Comparison of ENCODE assay signal across 9 mouse cellular contexts in genomic region chr9:104361951-104362350, GRCm38 (mm10). TPM values are rescaled to one million over a fixed set of nuclear protein-coding genes. Genes with fewer than 3 reads are reported as not detected.
A peak's percentile ranks its signal among the peaks of the same experiment; 100 is the strongest.
DNase-seq lines count a peak whose midpoint lies in the region; ATAC-seq and TF ChIP-seq lines count a peak whose summit lies in the region.
"Not testable (repeated sequence)": the region's sequence is repeated elsewhere in the genome, so short reads cannot be mapped to it uniquely, and the experiment has no call there.
"Had no signal": no experiment of that assay in that cellular context is flagged by ENCODE, and none has a peak within 500 bp of the region (broad histone marks: within the 10 kb centered on the region; RNA-seq: fewer than 3 reads in every experiment).

No protein-coding gene starts in this region.

- H3K9me3 ChIP-seq in embryonic facial prominence, embryonic 15.5 days (replicated peaks); intestine, embryonic 15.5 days; intestine, postnatal 0 days (ENCODE audit: control insufficient read depth); kidney, embryonic 16.5 days (ENCODE audit: low read length); stomach, embryonic 16.5 days (replicated peaks; ENCODE audit: control insufficient read depth, low read length): not testable (repeated sequence)

- not testable (repeated sequence) for H3K4me1 ChIP-seq in embryonic facial prominence, embryonic 15.5 days; intestine, embryonic 15.5 days (replicated peaks); intestine, postnatal 0 days (replicated peaks; ENCODE audit: control insufficient read depth, insufficient read depth, low read length); kidney, embryonic 16.5 days (ENCODE audit: insufficient read depth, low read length); stomach, embryonic 16.5 days (ENCODE audit: control insufficient read depth, insufficient read depth, low read length)

- not testable (repeated sequence) for H3K36me3 ChIP-seq in embryonic facial prominence, embryonic 15.5 days; intestine, embryonic 15.5 days; intestine, postnatal 0 days (ENCODE audit: control insufficient read depth, insufficient read depth); kidney, embryonic 16.5 days (ENCODE audit: insufficient read depth, low read length); stomach, embryonic 16.5 days (ENCODE audit: control insufficient read depth, insufficient read depth, low read length)

- H3K9ac ChIP-seq in embryonic facial prominence, embryonic 15.5 days; intestine, embryonic 15.5 days; intestine, postnatal 0 days (ENCODE audit: low read depth, low read length); kidney, embryonic 16.5 days (replicated peaks; ENCODE audit: low read length); stomach, embryonic 16.5 days (ENCODE audit: low read length): not testable (repeated sequence)

- not testable (repeated sequence) for TF ChIP-seq CTCF in intestine, postnatal 0 days (IDR thresholded peaks at IDR 0.05; ENCODE audit: low read depth)

- not testable (repeated sequence) for H3K27me3 ChIP-seq in embryonic facial prominence, embryonic 15.5 days; intestine, embryonic 15.5 days (replicated peaks); intestine, postnatal 0 days (replicated peaks; ENCODE audit: control insufficient read depth, insufficient read depth, low read length); kidney, embryonic 16.5 days (ENCODE audit: insufficient read depth, low read length); stomach, embryonic 16.5 days (ENCODE audit: control insufficient read depth, insufficient read depth, low read length)

- DNase-seq in cerebellum, postnatal 25 days, result peak; percentile 7 to 10
- DNase-seq in gastrocnemius, postnatal 25 days, result peak; percentile 41

- H3K4me3 ChIP-seq in embryonic facial prominence, embryonic 15.5 days (replicated peaks); intestine, embryonic 15.5 days (replicated peaks); kidney, embryonic 16.5 days (ENCODE audit: low read length); stomach, embryonic 16.5 days (replicated peaks; ENCODE audit: low read length): not testable (repeated sequence)
- H3K4me3 ChIP-seq in intestine, postnatal 0 days (ENCODE audit: low read depth, low read length), result peak overlapping the region; percentile 12; the same call in 1 of the 2 replicates

- peak overlapping the region; percentile 28; the same call in 1 of the 2 replicates for H3K27ac ChIP-seq in embryonic facial prominence, embryonic 15.5 days (replicated peaks)
- peak overlapping the region; percentile 54; the same call in 1 of the 2 replicates for H3K27ac ChIP-seq in intestine, embryonic 15.5 days
- peak overlapping the region; percentile 60; the same call in 1 of the 2 replicates for H3K27ac ChIP-seq in intestine, postnatal 0 days (ENCODE audit: low read depth, low read length)
- H3K27ac ChIP-seq in kidney, embryonic 16.5 days (ENCODE audit: low read length), result peak overlapping the region; percentile 65; the same call in 1 of the 2 replicates
- H3K27ac ChIP-seq in stomach, embryonic 16.5 days (ENCODE audit: low read length), result not testable (repeated sequence)

- not testable (repeated sequence) for ATAC-seq in embryonic facial prominence, embryonic 15.5 days (ENCODE audit: insufficient number of reproducible peaks, low FRiP score, low TSS enrichment, low read depth); intestine, embryonic 15.5 days; intestine, postnatal 0 days; kidney, embryonic 16.5 days (ENCODE audit: low FRiP score, low TSS enrichment); stomach, embryonic 16.5 days (ENCODE audit: insufficient read depth, low FRiP score)

- not testable (repeated sequence) for H3K4me2 ChIP-seq in embryonic facial prominence, embryonic 15.5 days (replicated peaks); kidney, embryonic 16.5 days (replicated peaks; ENCODE audit: low read depth, low read length)
- H3K4me2 ChIP-seq in intestine, embryonic 15.5 days (replicated peaks), result peak overlapping the region; percentile 35; the same call in 1 of the 2 replicates
- H3K4me2 ChIP-seq in intestine, postnatal 0 days (replicated peaks; ENCODE audit: low read depth), result peak overlapping the region; percentile 57
- H3K4me2 ChIP-seq in stomach, embryonic 16.5 days (ENCODE audit: low read depth, low read length), result 0 out of 2 replicates have a peak overlapping the region, but pooled peaks have one; percentile 24

- WGBS in embryonic facial prominence, embryonic 15.5 days, result 71% methylated on average over 1 of the region's 1 CpGs
- WGBS in intestine, embryonic 15.5 days, result 71% methylated on average over 1 of the region's 1 CpGs
- WGBS in intestine, postnatal 0 days, result 82% methylated on average over 1 of the region's 1 CpGs
- 86% methylated on average over 1 of the region's 1 CpGs for WGBS in kidney, embryonic 16.5 days
- WGBS in stomach, embryonic 16.5 days, result 53% methylated on average over 1 of the region's 1 CpGs

RNA-seq across cellular contexts. Expression of gene Acpp, which starts 24.4 kb away (rescaled TPM):
- polyA plus RNA-seq in embryonic facial prominence, embryonic 15.5 days (2015; fragmentation: Nextera tagmentation; extraction: Ambion mirVana), result 4.1 and 4.3 TPM in 2 replicates
- total RNA-seq in gastrocnemius, postnatal 25 days (2021), result not detected
- polyA plus RNA-seq in intestine, embryonic 15.5 days (2015; fragmentation: Nextera tagmentation; extraction: Ambion mirVana), result 1.5 TPM in 2 replicates
- 2.9 and 3.6 TPM in 2 replicates for polyA plus RNA-seq in intestine, postnatal 0 days (2015; fragmentation: Nextera tagmentation; extraction: Ambion mirVana)
- polyA plus RNA-seq in kidney, embryonic 16.5 days (2015; fragmentation: Nextera tagmentation; extraction: Ambion mirVana), result 1.9 and 2.0 TPM in 2 replicates
- polyA plus RNA-seq in stomach, embryonic 16.5 days (2015; fragmentation: Nextera tagmentation; extraction: Ambion mirVana), result 1.5 TPM in 2 replicates
- total RNA-seq: MEL had no signal
- polyA plus RNA-seq: erythroblast, embryonic 14.5 days had no signal
